Mouse (Mus musculus): ENCODE data around the gene Ush1c.

GRCm38 (mm10) chr7:46208131-46208530 lies 30.2 kb downstream of the Ush1c start:
- TF ChIP-seq POLR2A (IDR thresholded peaks at IDR 0.05; ENCODE audit: borderline replicate concordance, control insufficient read depth, low read depth, low read length) (no peak), CTCF (IDR thresholded peaks at IDR 0.05; ENCODE audit: control insufficient read depth, insufficient read depth, low read length) (no peak)
